Mouse (Mus musculus): ENCODE data around the gene Gm11564.
"Not testable (repeated sequence)": the region's sequence is repeated elsewhere in the genome, so short reads cannot be mapped to it uniquely, and the experiment has no call there.

The Gm11564 gene

DNA sequence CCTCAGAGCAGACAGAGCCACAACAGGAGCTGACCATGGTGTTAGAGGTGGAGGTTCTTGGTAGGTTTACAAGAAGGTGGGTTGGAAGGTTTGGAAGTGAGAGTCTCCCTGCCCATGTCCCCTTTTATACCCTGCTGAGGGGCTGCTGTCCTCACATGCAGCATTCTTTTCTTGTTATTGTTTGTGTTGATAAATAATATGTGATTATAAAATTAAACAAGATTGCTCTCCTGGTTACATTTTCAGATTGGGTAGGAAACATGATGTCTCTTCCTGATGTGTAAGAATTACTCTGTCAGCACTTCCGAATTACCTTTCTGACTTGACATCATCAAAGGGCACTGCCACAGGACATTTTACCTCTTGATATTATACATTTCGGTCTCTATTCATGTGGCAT, at the start of gene Gm11564:
Gm11564 (minus strand) TSS at position 101 of the 400 bp plus-strand sequence.
- not testable (repeated sequence) for DNase-seq (ENCODE audit: low spot score in 2 of 2)

DNA sequence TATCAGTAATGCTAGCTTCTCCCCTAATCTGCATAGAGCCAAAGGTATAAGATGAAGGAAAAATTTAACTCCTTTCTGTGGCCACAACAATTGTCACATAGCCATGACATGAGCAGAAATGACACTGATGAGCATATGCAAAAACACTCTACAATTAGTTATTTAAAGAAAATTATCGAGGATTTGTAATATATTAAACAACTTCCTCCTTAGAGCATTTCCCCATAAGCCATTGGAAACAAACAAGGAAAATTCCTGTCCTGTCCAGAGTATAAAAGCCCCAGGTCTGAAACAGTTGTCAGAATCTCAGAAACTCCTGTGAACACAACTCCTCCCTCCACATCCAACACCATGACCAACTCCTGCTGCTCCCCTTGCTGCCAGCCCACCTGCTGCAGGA, 48.7 kb upstream of the Gm11564 start, which contains the start of gene Gm11559:
Gm11559 (plus strand) TSS at position 301 of the 400 bp plus-strand sequence.
- not testable (repeated sequence) for DNase-seq (ENCODE audit: low spot score in 2 of 2)

DNA sequence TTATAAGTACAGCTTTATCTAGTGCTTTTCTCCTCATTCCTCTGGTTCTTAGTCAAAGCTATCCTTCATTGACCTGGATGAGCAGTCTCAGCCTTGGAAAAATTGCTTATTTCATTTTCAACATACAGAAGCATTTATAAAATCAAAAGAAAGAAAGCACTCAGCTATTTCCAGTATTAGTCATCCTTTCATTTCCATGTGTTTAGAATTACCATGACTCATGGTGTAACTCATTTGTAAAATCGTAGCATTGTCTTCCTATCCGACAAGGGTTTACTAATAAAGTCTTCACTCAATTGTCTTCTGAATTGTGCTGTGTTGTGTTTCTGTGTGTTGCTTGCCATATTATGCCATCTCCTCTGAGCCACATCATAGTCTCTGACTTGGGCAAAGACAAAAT, 43.3 kb upstream of the Gm11564 start:
- no peak for DNase-seq (ENCODE audit: low spot score in 2 of 2)

DNA sequence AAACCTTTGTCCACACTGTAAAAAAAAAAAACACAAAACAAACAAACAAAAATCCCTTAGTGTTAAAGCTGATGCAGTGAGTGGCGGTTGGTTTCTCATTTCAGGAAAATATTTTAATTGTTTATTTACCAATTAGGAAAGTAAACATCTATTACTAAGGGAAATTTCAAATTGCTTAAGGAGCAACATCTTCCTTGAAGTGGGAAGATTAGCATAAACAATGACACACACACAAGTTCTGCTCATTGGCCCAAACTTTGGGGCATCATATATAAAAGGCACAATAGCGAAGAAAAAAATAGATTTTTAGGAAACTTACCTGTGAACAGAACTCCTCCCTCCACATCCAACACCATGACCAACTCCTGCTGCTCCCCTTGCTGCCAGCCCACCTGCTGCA, 42.2 kb upstream of the Gm11564 start, which contains the start of gene Gm11568:
Gm11568 (plus strand) TSS at position 301 of the 400 bp plus-strand sequence.
- DNase-seq (ENCODE audit: low spot score in 2 of 2): no peak

DNA sequence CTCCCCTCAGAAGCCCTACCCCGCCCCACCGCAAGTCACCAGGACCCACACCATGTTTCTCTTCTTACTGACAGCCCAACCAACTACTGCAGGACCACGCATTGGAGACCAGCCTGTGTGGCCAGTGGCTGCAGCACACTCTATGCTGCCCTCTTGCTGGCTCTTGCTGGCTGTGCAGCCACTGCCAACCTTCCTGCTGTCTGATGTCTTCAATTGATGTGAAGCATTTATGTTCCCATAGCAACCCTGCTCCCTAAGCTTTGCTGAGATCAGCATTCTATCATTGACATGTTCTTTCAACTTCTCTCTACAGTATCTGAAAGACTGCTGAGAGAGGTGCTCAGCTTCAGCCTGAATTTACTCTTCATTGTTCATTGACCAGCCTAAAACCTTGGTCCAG, 38.7 kb upstream of the Gm11564 start:
- DNase-seq (ENCODE audit: low spot score in 2 of 2): no peak

DNA sequence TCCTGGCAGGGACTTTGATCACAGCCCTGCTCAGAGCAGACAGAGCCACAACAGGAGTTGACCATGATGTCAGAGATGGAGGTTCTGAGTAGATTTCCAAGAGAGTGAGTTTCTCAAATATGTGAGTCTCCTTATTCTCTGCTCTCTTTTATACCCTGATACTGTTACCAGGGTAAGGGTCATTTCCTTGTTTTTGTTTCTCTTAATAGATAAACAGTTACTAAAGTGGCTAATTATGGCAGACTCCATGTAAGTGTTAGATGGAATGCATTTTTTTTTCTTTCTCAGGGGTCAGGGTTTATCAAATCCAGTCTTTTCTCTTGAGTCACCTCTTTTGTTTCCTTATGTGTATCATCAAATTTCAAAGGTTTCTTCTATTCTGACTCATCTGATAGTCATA, 36.0 kb upstream of the Gm11564 start, which contains the start of gene Krtap4-16:
Krtap4-16 (minus strand) TSS at position 101 of the 400 bp plus-strand sequence.
- DNase-seq (ENCODE audit: low spot score in 2 of 2): no peak

DNA sequence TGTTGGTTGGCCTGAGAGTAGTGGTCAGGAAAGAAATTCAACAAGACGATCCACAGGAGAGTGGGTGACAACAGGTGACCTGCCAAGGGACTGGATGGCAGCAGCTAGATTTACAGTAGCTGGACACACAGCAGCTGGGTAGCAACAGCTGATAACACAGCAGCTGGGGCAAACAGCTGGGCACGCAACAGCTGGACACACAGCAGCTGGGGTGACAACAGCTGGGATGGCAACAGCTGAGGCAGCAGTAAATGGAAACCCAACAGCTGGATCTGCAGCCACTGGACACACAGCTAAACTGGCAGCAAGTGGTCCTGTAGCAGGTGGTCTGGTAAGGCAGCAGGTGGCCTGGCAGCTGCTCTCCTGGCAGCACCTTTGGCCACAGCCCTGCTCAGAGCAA, 31.3 kb upstream of the Gm11564 start:
- DNase-seq (ENCODE audit: low spot score in 2 of 2): no peak

DNA sequence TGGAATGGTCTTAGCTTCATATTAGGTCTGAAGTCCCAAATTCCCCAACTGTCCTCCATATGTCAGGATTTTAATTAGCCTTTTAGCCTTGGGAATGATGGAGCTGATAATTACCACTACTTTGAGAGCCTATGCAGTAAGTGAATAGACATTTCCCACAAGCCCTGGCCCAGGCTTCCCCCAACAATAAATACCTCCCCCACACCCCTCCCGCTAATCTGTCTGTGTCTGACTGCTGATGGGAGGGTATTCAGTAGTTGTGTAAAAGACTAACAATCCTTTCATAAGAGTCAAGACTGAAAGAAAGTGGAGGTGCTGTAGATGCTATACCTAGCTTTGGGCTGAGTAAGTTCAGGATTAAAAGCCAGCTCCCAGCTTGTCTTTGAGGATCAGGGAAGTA, 26.7 kb upstream of the Gm11564 start:
- DNase-seq (ENCODE audit: low spot score in 2 of 2): no peak

DNA sequence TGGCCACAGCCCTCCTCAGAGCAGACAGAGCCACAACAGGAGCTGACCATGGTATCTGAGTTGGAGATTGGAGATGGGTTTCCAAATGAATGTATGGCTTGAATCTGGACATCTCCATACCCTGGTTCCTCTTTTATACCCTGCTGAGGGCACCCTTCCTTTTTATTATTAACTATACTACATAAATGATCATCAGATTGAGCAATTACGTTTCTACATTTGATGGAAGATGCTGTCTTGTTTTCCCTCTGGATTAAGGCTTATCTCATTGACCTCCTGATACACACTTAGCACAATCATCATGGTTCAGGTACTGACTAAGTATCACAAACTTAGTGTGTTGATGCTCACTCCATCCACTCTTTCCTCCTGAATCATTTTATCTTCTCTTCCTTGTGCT, 22.5 kb upstream of the Gm11564 start, which contains the start of gene 2300003K06Rik:
2300003K06Rik (minus strand) TSS at position 101 of the 400 bp plus-strand sequence.
- no peak for DNase-seq (ENCODE audit: low spot score in 2 of 2)

DNA sequence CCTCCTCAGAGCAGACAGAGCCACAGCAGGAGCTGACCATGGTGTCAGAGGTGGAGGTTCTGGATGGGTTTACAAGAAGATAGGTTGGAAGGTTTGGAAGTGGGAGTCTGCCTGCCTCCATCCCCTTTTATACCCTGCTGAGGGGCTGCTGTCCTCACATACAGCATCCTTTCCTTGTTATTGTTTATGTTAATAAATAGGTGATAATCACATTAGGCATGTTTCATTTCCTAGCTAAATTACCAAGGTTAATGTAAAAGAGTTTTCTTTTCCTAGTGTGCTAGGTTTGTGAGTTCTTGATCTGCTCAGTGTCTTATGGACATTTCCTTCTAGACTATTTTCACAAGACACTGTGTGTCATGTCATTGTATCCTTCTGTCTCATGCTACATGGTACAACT, 5.7 kb downstream of the Gm11564 start, which contains the start of gene Krtap4-13:
Krtap4-13 (minus strand) TSS at position 101 of the 400 bp plus-strand sequence.
- DNase-seq (ENCODE audit: low spot score in 2 of 2): not testable (repeated sequence)

DNA sequence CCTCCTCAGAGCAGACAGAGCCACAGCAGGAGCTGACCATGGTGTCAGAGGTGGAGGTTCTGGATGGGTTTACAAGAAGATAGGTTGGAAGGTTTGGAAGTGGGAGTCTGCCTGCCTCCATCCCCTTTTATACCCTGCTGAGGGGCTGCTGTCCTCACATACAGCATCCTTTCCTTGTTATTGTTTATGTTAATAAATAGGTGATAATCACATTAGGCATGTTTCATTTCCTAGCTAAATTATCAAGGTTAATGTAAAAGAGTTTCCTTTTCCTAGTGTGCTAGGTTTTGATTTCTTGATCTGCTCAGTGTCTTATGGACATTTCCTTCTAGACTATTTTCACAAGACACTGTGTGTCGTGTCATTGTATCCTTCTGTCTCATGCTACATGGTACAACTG, 11.1 kb downstream of the Gm11564 start, which contains the start of gene Gm11554:
Gm11554 (minus strand) TSS at position 101 of the 400 bp plus-strand sequence.
- not testable (repeated sequence) for DNase-seq (ENCODE audit: low spot score in 2 of 2)

DNA sequence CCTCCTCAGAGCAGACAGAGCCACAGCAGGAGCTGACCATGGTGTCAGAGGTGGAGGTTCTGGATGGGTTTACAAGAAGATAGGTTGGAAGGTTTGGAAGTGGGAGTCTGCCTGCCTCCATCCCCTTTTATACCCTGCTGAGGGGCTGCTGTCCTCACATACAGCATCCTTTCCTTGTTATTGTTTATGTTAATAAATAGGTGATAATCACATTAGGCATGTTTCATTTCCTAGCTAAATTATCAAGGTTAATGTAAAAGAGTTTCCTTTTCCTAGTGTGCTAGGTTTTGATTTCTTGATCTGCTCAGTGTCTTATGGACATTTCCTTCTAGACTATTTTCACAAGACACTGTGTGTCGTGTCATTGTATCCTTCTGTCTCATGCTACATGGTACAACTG, 16.6 kb downstream of the Gm11564 start, which contains the start of gene Gm11569:
Gm11569 (minus strand) TSS at position 101 of the 400 bp plus-strand sequence.
- DNase-seq (ENCODE audit: low spot score in 2 of 2): not testable (repeated sequence)

DNA sequence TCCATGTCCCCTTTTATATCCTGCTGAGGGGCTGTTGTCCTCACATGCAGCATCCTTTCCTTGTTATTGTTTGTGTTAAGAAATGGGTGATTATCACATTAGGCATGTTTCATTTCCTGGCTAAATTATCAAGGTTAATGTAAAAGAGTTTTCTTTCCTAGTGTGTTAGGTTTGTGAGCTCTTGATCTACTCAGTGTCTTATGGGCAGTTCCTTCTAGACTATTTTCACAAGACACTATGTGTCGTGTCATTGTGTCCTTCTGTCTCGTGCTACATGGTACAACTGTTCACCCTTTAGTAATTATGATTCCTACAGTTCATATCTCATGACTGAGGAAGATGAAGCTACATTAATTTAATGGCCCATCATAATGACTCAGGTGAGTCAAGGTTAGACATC, 22.1 kb downstream of the Gm11564 start, which contains the start of gene Gm11596:
Gm11596 (minus strand) TSS at position 101 of the 400 bp plus-strand sequence.
- no peak for DNase-seq (ENCODE audit: low spot score in 2 of 2)

DNA sequence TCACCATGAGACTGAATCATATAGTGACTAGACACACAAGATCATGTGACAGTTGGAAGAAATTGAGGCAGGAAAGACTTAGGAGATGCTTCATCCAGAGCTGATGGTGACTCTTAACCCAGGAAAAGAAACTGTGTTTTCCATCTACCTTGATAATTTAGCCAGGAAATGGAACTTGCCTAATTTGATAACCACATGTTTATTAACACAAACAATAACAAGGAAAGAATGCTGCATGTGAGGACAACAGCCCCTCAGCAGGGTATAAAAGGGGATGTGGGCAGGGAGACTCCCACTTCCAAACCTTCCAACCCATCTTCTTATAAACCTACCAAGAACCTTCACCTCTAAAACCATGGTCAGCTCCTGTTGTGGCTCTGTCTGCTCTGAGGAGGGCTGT, 30.6 kb downstream of the Gm11564 start, which contains the start of gene Krtap4-9:
Krtap4-9 (plus strand) TSS at position 301 of the 400 bp plus-strand sequence.
- not testable (repeated sequence) for DNase-seq (ENCODE audit: low spot score in 2 of 2)

DNA sequence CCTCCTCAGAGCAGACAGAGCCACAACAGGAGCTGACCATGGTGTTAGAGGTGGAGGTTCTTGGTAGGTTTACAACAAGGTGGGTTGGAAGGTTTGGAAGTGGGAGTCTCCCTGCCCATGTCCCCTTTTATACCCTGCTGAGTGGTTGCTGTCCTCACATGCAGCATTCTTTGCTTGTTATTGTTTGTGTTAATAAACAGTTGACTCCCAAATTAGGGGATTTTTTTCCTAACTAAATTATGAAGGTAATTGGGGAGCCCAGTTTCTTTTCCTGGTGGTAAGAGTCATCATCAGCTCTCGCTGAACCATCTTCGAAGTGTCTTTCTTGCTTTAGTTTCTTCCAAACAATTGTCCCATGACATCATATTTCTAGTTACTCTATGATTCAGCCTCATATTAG, 34.9 kb downstream of the Gm11564 start, which contains the start of gene Krtap4-8:
Krtap4-8 (minus strand) TSS at position 101 of the 400 bp plus-strand sequence.
- no peak for DNase-seq (ENCODE audit: low spot score in 2 of 2)

DNA sequence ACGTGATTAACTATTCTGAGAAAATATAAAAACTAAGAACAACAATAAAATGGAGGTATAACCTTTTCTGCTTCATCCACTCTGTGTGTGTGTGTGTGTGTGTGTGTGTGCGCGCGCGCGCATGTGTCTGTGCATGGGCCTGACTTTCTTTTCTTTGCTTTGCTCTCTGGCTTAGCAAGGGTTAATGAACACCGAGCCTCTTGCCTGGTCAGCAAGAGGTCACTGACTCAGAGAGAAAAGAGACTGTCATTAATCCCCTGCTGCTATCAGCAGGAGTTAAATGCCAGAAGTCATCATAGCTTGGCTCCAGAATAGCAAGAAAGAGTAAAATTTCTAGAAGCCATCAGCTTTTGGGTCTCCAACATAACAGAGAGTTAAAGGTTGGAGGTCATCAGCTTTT, 37.1 kb downstream of the Gm11564 start:
- no peak for DNase-seq (ENCODE audit: low spot score in 2 of 2)

DNA sequence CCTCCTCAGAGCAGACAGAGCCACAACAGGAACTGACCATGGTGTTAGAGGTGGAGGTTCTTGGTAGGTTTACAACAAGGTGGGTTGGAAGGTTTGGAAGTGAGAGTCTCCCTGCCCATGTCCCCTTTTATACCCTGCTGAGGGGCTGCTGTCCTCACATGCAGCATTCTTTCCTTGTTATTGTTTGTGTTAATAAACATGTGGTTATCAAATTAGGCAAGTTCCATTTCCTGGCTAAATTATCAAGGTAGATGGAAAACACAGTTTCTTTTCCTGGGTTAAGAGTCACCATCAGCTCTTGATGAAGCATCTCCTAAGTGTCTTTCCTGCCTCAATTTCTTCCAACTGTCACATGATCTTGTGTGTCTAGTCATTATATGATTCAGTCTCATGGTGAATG, 42.7 kb downstream of the Gm11564 start, which contains the start of gene Gm11595:
Gm11595 (minus strand) TSS at position 101 of the 400 bp plus-strand sequence.
- DNase-seq (ENCODE audit: low spot score in 2 of 2): not testable (repeated sequence)

DNA sequence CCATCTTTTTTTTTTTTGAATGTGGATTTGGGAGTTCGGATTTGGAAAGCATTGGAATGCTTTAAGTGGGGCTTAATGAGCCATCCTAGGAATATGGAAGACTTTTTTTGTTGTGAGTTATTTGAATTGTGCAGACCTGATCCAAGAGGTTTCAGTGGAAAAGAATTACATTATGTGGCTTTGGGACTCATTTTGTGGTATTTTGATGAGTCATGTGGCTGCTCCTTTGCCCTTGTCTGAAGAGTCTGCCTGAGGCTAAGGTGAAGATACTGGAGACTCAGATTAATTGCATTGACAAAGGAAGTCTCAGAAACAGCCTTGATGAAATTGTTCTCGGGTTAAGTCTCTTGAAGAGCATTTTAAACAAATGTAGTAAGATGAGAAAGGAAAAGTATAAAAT, 47.1 kb downstream of the Gm11564 start:
- DNase-seq (ENCODE audit: low spot score in 2 of 2): no peak

All from spleen, postnatal 4 days (tissue).